Mouse (Mus musculus) forebrain, embryonic 12.5 days (tissue): ENCODE measurements around the gene Plek2. TPM values are rescaled to one million over a fixed set of nuclear protein-coding genes. Genes with fewer than 3 reads are reported as not detected.
A peak's percentile ranks its signal among the peaks of the same experiment; 100 is the strongest.

Experiments
- ATAC-seq: fragments of 200-750 bp; cut with Nextera tagmentation; 2 replicates; pipeline ENCODE4 v1.8.0; 2017; ENCODE audit warnings: moderate TSS enrichment; ENCODE audit not compliant: low FRiP score
- H3K27ac ChIP-seq: fragments of 300-500 bp; sonication (generic); 2 replicates; pipeline ENCODE4 v1.5.1; 2016; ENCODE audit warnings: mild to moderate bottlenecking
- H3K27me3 ChIP-seq: fragments of 300-500 bp; sonication (generic); 2 replicates; pipeline ENCODE4 v1.6.1; 2016; ENCODE audit warnings: mild to moderate bottlenecking
- H3K36me3 ChIP-seq: fragments of 300-500 bp; sonication (generic); replicated peaks from 2 replicates; pipeline ENCODE4 v1.6.1; 2016; ENCODE audit warnings: mild to moderate bottlenecking
- H3K4me1 ChIP-seq: fragments of 300-500 bp; sonication (generic); 2 replicates; pipeline ENCODE4 v1.6.1; 2016
- H3K4me2 ChIP-seq: fragments of 300-500 bp; sonication (generic); 2 replicates; pipeline ENCODE4 v1.6.1; 2016; ENCODE audit warnings: mild to moderate bottlenecking, moderate library complexity
- H3K4me3 ChIP-seq: fragments of 300-500 bp; sonication (generic); replicated peaks from 2 replicates; pipeline ENCODE4 v1.5.1; 2016; ENCODE audit warnings: mild to moderate bottlenecking
- H3K9ac ChIP-seq: fragments of 300-500 bp; sonication (generic); 2 replicates; pipeline ENCODE4 v1.6.1; 2016; ENCODE audit warnings: mild to moderate bottlenecking
- H3K9me3 ChIP-seq: fragments of 300-500 bp; sonication (generic); 2 replicates; pipeline ENCODE4 v1.6.1; 2016
- WGBS: fragments of 180-500 bp; shearing (Covaris S2); methylation state at CpG from one replicate; pipeline ENCODE4 v1.1.7; 2016; 5-methylcytosine and 5-hydroxymethylcytosine counted together
- polyA plus RNA-seq: library from polyadenylated mRNA; unstranded; fragments of >200 nt; fragmentation: Nextera tagmentation; extraction: Ambion mirVana; gene quantifications from 2 replicates; pipeline ENCODE4 v1.2.1, GENCODE M21; 2016

Gene Plek2
- polyA plus RNA-seq: 1.9 and 2.7 TPM in 2 replicates

- Histone ChIP-seq H3K9ac (peak within 1 kb of the TSS; percentile 42), H3K4me2 (peak within 1 kb of the TSS; percentile 88), H3K27ac (no peak within 1 kb of the TSS), H3K27me3 (peaks cover 66% of the 10 kb centered on the region), H3K4me1 (peaks cover 18% of the 10 kb centered on the region), H3K9me3 (no peaks in the 10 kb centered on the region), H3K36me3 (no peaks in the 10 kb centered on the region), H3K4me3 (peak within 1 kb of the TSS; percentile 47)
- peak; percentile 53; the same call in 1 of the 2 replicates for ATAC-seq
- WGBS: 1% methylated on average over 38 of the region's 38 CpGs
Observed at GRCm38 (mm10) chr12:78906707-78907162, at the start of gene Plek2. Gene Plek2 (minus strand): TSS chr12:78906964.

- H3K9ac ChIP-seq: no peak overlapping the region
Observed at GRCm38 (mm10) chr12:78956405-78956804, 49.6 kb upstream of the Plek2 start.

GRCm38 (mm10) chr12:78952484-78952883 is 45.7 kb upstream of the Plek2 start:
- no peak overlapping the region for H3K27ac ChIP-seq
- no peaks in the 10 kb centered on the region for H3K27me3 ChIP-seq
- H3K4me3 ChIP-seq: no peak overlapping the region
- H3K9ac ChIP-seq: no peak overlapping the region
- H3K4me1 ChIP-seq: no peaks in the 10 kb centered on the region
- H3K4me2 ChIP-seq: no peak overlapping the region
- no peak for ATAC-seq
- H3K9me3 ChIP-seq: peaks cover 18% of the 10 kb centered on the region
- 60% methylated on average over 3 of the region's 3 CpGs for WGBS
- no peaks in the 10 kb centered on the region for H3K36me3 ChIP-seq

More at GRCm38 (mm10) chr12:78956405-78956804, 49.6 kb upstream of the Plek2 start:
- Histone ChIP-seq H3K9me3 (peaks cover 20% of the 10 kb centered on the region), H3K27me3 (no peaks in the 10 kb centered on the region), H3K36me3 (no peaks in the 10 kb centered on the region), H3K4me2 (no peak overlapping the region), H3K4me3 (no peak overlapping the region), H3K4me1 (no peaks in the 10 kb centered on the region), H3K27ac (no peak overlapping the region)
- 84% methylated on average over 4 of the region's 4 CpGs for WGBS
- no peak for ATAC-seq

DNA sequence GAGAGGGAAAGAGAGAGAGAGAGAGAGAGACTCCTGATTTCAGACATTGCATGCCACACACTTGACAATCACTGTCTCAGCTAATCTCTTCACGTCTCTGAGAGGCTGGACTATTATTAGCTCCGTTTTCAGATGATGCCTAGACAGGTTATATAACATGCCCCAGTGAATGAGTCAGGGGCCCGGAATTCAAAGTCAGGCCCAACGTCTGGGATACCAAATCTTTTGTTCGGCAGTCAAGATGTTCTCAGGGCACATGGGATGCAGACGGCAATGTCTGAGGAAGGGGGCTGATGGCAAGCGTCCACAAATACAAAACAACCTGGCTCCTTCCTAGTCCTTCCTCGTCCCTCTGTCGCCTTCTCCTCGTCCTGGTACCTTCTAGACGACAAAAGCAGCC is 45.3 kb upstream of the Plek2 start:
- WGBS: 73% methylated on average over 11 of the region's 11 CpGs
- H3K27ac ChIP-seq: no peak overlapping the region
- ATAC-seq: no peak
- peaks cover 14% of the 10 kb centered on the region for H3K9me3 ChIP-seq
- no peak overlapping the region for H3K4me3 ChIP-seq
- H3K4me2 ChIP-seq: no peak overlapping the region
- H3K9ac ChIP-seq: no peak overlapping the region
- H3K27me3 ChIP-seq: no peaks in the 10 kb centered on the region
- no peaks in the 10 kb centered on the region for H3K36me3 ChIP-seq
- H3K4me1 ChIP-seq: no peaks in the 10 kb centered on the region

GRCm38 (mm10) chr12:78947661-78948060 is 40.9 kb upstream of the Plek2 start:
- 75% methylated on average over 5 of the region's 5 CpGs for WGBS
- ATAC-seq: no peak
- no peaks in the 10 kb centered on the region for H3K4me1 ChIP-seq

GRCm38 (mm10) chr12:78947161-78947560 is 40.4 kb upstream of the Plek2 start:
- H3K36me3 ChIP-seq: no peaks in the 10 kb centered on the region
- no peak overlapping the region for H3K9ac ChIP-seq
- no peaks in the 10 kb centered on the region for H3K4me1 ChIP-seq
- WGBS: 89% methylated on average over 6 of the region's 6 CpGs
- H3K4me2 ChIP-seq: no peak overlapping the region
- H3K4me3 ChIP-seq: no peak overlapping the region
- no peak for ATAC-seq
- H3K27ac ChIP-seq: no peak overlapping the region
- H3K9me3 ChIP-seq: no peaks in the 10 kb centered on the region
- no peaks in the 10 kb centered on the region for H3K27me3 ChIP-seq

More at GRCm38 (mm10) chr12:78947661-78948060, 40.9 kb upstream of the Plek2 start:
- Histone ChIP-seq H3K9me3 (no peaks in the 10 kb centered on the region), H3K36me3 (no peaks in the 10 kb centered on the region), H3K4me2 (no peak overlapping the region), H3K27ac (no peak overlapping the region), H3K9ac (no peak overlapping the region), H3K27me3 (no peaks in the 10 kb centered on the region), H3K4me3 (no peak overlapping the region)

GRCm38 (mm10) chr12:78942931-78943330 is 36.2 kb upstream of the Plek2 start:
- Histone ChIP-seq H3K9me3 (no peaks in the 10 kb centered on the region), H3K9ac (no peak overlapping the region), H3K36me3 (no peaks in the 10 kb centered on the region), H3K27ac (no peak overlapping the region), H3K4me1 (no peaks in the 10 kb centered on the region), H3K4me3 (no peak overlapping the region), H3K4me2 (no peak overlapping the region), H3K27me3 (no peaks in the 10 kb centered on the region)
- 88% methylated on average over 6 of the region's 6 CpGs for WGBS
- ATAC-seq: no peak

GRCm38 (mm10) chr12:78940081-78940480 is 33.3 kb upstream of the Plek2 start:
- Histone ChIP-seq H3K4me1 (no peaks in the 10 kb centered on the region), H3K27me3 (no peaks in the 10 kb centered on the region), H3K4me3 (no peak overlapping the region), H3K9me3 (no peaks in the 10 kb centered on the region), H3K36me3 (no peaks in the 10 kb centered on the region), H3K9ac (no peak overlapping the region), H3K4me2 (no peak overlapping the region), H3K27ac (no peak overlapping the region)
- WGBS: 90% methylated on average over 5 of the region's 5 CpGs
- ATAC-seq: no peak

DNA sequence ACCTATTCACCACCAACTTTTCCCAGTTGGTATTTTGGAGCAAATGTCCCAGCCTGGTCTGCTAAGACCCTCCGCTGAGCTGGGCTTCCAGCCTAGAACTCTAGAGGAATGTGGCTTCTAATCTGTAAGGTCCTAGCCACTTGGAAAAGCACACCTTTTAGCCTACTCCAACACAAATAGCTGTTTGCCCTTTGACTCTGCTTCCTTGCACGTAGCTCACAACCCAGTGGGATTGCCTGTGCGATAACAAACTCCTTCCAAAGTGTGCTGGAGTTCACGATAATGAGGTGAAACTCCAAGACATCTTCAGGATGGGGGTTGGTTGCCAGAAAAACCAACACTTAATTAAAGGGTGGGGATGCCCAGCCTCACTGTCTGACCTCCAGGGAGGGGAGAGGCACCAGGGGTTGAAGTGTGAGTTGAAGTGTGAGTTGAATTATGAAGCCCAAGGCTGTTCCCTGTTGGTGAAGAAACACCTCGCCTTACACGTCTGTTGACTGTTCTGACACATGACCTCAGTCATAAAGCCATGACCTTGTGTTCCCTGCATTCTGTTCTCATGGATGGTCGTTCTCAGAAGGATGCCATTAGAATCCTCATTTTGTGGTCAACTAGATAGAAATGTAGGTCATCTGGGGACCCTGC is 32.8 kb upstream of the Plek2 start:
- Histone ChIP-seq H3K4me3 (no peak overlapping the region), H3K4me1 (no peaks in the 10 kb centered on the region), H3K27me3 (no peaks in the 10 kb centered on the region), H3K9me3 (no peaks in the 10 kb centered on the region), H3K4me2 (no peak overlapping the region), H3K9ac (no peak overlapping the region), H3K27ac (no peak overlapping the region), H3K36me3 (no peaks in the 10 kb centered on the region)
- ATAC-seq: no peak
- 80% methylated on average over 7 of the region's 7 CpGs for WGBS

DNA sequence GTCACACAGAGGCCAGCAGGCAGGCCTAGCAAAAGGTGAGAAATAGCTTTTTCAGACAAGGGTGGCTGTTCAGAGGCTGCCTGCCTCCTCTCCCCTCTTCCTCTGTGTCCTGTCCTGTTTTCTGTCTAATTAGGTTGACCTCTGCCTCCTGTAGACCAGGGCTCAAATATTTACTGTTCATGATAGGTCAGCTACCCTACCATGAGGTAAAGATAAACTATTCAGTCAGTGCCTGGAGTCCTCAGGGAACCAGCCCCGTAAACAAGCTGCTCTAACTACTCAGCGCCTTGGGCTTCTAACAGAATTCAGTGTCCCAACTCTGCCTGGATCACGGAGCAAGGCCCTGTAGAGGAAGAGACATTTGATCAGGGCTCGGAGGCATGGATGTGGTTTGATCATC is 29.7 kb upstream of the Plek2 start:
- Histone ChIP-seq H3K27ac (no peak overlapping the region), H3K36me3 (no peaks in the 10 kb centered on the region), H3K9me3 (no peaks in the 10 kb centered on the region), H3K4me3 (no peak overlapping the region), H3K27me3 (no peaks in the 10 kb centered on the region), H3K9ac (no peak overlapping the region), H3K4me1 (no peaks in the 10 kb centered on the region), H3K4me2 (no peak overlapping the region)
- 76% methylated on average over 4 of the region's 4 CpGs for WGBS
- no peak for ATAC-seq

DNA sequence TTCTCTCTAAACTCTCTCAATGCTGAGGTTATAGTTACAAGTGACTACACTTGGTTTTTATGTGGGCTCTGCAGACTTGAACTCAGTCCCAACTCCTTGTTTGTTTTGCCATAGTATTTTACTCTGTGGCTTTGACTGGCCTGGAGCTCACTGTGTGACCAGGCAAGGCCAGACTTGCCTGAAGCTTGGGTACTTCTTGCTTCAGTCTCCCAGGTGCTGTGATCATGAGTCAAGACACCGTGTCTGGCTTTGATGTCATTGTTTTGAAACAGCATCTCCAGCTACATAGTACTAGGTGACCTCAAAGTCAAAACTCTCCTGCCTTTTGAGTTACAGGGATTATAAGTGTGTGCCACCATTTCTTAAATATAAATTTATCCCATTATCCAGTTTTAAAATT is 23.1 kb upstream of the Plek2 start:
- no peaks in the 10 kb centered on the region for H3K27me3 ChIP-seq
- H3K9me3 ChIP-seq: no peaks in the 10 kb centered on the region
- no peaks in the 10 kb centered on the region for H3K4me1 ChIP-seq
- no peak overlapping the region for H3K4me3 ChIP-seq
- no peak for ATAC-seq
- H3K4me2 ChIP-seq: no peak overlapping the region
- H3K36me3 ChIP-seq: no peaks in the 10 kb centered on the region
- WGBS: 85% methylated on average over 1 of the region's 1 CpGs
- no peak overlapping the region for H3K9ac ChIP-seq
- no peak overlapping the region for H3K27ac ChIP-seq

DNA sequence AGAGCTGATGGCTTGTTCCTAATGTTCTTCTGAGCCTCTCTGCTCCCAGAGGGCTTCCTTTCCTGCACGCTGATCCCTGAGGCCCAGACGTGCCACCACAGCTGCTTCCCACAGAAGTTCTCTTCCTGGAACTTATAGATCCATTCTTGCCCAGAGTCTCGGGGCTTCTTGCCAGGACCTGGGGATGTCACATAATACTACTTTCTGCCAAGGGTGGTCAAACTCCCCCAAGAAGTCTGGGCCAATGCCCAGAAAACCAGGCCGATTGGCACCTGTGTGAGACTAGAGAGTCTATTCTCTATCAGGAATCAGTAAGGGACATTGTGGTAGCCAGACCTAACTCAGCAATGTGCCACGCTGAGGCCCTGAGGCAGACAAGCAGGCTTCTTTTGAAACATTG is 20.5 kb upstream of the Plek2 start:
- Histone ChIP-seq H3K4me1 (no peaks in the 10 kb centered on the region), H3K4me2 (no peak overlapping the region), H3K9me3 (no peaks in the 10 kb centered on the region), H3K9ac (no peak overlapping the region), H3K27me3 (no peaks in the 10 kb centered on the region), H3K4me3 (no peak overlapping the region), H3K36me3 (no peaks in the 10 kb centered on the region), H3K27ac (no peak overlapping the region)
- ATAC-seq: no peak
- 83% methylated on average over 5 of the region's 5 CpGs for WGBS

GRCm38 (mm10) chr12:78923539-78924189 is 16.9 kb upstream of the Plek2 start:
- ATAC-seq: no peak
- H3K4me1 ChIP-seq: 0 out of 2 replicates have a peak, but pooled peaks cover 3% of the 10 kb centered on the region
- H3K9ac ChIP-seq: no peak overlapping the region
- H3K4me2 ChIP-seq: no peak overlapping the region
- no peaks in the 10 kb centered on the region for H3K27me3 ChIP-seq
- H3K27ac ChIP-seq: no peak overlapping the region
- WGBS: 90% methylated on average over 7 of the region's 7 CpGs
- H3K9me3 ChIP-seq: no peaks in the 10 kb centered on the region
- H3K4me3 ChIP-seq: no peak overlapping the region
- H3K36me3 ChIP-seq: no peaks in the 10 kb centered on the region
